Mouse (Mus musculus) hindbrain, embryonic 12.5 days (tissue): Measurements from ENCODE around the gene Lrrc18. TPM values are rescaled to one million over a fixed set of nuclear protein-coding genes. Genes with fewer than 3 reads are reported as not detected.

Source experiments
- ATAC-seq: fragments of 200-750 bp; cut with Nextera tagmentation; 2 replicates; pipeline ENCODE4 v1.8.0; 2017; ENCODE audit warnings: moderate TSS enrichment; ENCODE audit not compliant: low FRiP score
- H3K27ac ChIP-seq: fragments of 300-500 bp; sonication (generic); 2 replicates; pipeline ENCODE4 v1.5.1; 2016; ENCODE audit warnings: mild to moderate bottlenecking
- H3K27me3 ChIP-seq: fragments of 300-500 bp; sonication (generic); 2 replicates; pipeline ENCODE4 v1.6.1; 2016; ENCODE audit warnings: mild to moderate bottlenecking
- H3K36me3 ChIP-seq: fragments of 300-500 bp; sonication (generic); 2 replicates; pipeline ENCODE4 v1.6.1; 2016; ENCODE audit warnings: mild to moderate bottlenecking
- H3K4me1 ChIP-seq: fragments of 300-500 bp; sonication (generic); 2 replicates; pipeline ENCODE4 v1.6.1; 2016
- H3K4me2 ChIP-seq: fragments of 300-500 bp; sonication (generic); replicated peaks from 2 replicates; pipeline ENCODE4 v1.6.1; 2016; ENCODE audit warnings: mild to moderate bottlenecking
- H3K4me3 ChIP-seq: fragments of 300-500 bp; sonication (generic); 2 replicates; pipeline ENCODE4 v1.5.1; 2016; ENCODE audit warnings: mild to moderate bottlenecking
- H3K9ac ChIP-seq: fragments of 300-500 bp; sonication (generic); 2 replicates; pipeline ENCODE4 v1.6.1; 2016; ENCODE audit warnings: mild to moderate bottlenecking, moderate library complexity
- H3K9me3 ChIP-seq: fragments of 300-500 bp; sonication (generic); replicated peaks from 2 replicates; pipeline ENCODE4 v1.6.1; 2016; ENCODE audit warnings: mild to moderate bottlenecking
- WGBS: fragments of 180-500 bp; shearing (Covaris S2); methylation state at CpG from one replicate; pipeline ENCODE4 v1.1.7; 2016; 5-methylcytosine and 5-hydroxymethylcytosine counted together
- polyA plus RNA-seq: library from polyadenylated mRNA; unstranded; fragments of >200 nt; fragmentation: Nextera tagmentation; extraction: Ambion mirVana; gene quantifications from 2 replicates; pipeline ENCODE4 v1.2.1, GENCODE M21; 2016

The Lrrc18 gene
- polyA plus RNA-seq, 1 experiment from 2014 or later = 0.43 TPM

GRCm38 (mm10) chr14:33000112-33000979, 9.2 kb downstream of the Lrrc18 start:
- Histone ChIP-seq H3K4me3 (no peak overlapping the region), H3K4me2 (no peak overlapping the region), H3K27ac (no peak overlapping the region), H3K9me3 (no peaks in the 10 kb centered on the region), H3K36me3 (no peaks in the 10 kb centered on the region), H3K27me3 (no peaks in the 10 kb centered on the region), H3K9ac (no peak overlapping the region; the same call in 1 of the 2 replicates), H3K4me1 (peaks cover 18% of the 10 kb centered on the region)
- ATAC-seq = peak; percentile 55
- WGBS = 21% methylated on average over 8 of the region's 8 CpGs

- Histone ChIP-seq H3K36me3 (no peaks in the 10 kb centered on the region), H3K4me1 (peaks cover 6% of the 10 kb centered on the region), H3K4me2 (no peak overlapping the region), H3K9me3 (no peaks in the 10 kb centered on the region), H3K27ac (no peak overlapping the region), H3K4me3 (no peak overlapping the region), H3K9ac (no peak overlapping the region), H3K27me3 (no peaks in the 10 kb centered on the region)
- WGBS = 100% methylated on average over 1 of the region's 1 CpGs
- ATAC-seq = no peak
Measured at GRCm38 (mm10) chr14:33005114-33005513, 13.9 kb downstream of the Lrrc18 start.

GRCm38 (mm10) chr14:33007638-33008037, 16.5 kb downstream of the Lrrc18 start:
- Histone ChIP-seq H3K4me1 (no peaks in the 10 kb centered on the region), H3K36me3 (no peaks in the 10 kb centered on the region), H3K9ac (no peak overlapping the region), H3K27ac (no peak overlapping the region), H3K4me2 (no peak overlapping the region), H3K9me3 (no peaks in the 10 kb centered on the region), H3K4me3 (no peak overlapping the region), H3K27me3 (no peaks in the 10 kb centered on the region)
- WGBS = 83% methylated on average over 1 of the region's 1 CpGs
- no peak for ATAC-seq

GRCm38 (mm10) chr14:33019050-33019449, 27.9 kb downstream of the Lrrc18 start:
- ATAC-seq = no peak
- Histone ChIP-seq H3K9ac (no peak overlapping the region), H3K4me1 (no peaks in the 10 kb centered on the region), H3K4me3 (no peak overlapping the region), H3K27ac (no peak overlapping the region), H3K27me3 (no peaks in the 10 kb centered on the region), H3K9me3 (no peaks in the 10 kb centered on the region), H3K36me3 (no peaks in the 10 kb centered on the region), H3K4me2 (no peak overlapping the region)
- WGBS = 75% methylated on average over 3 of the region's 3 CpGs

GRCm38 (mm10) chr14:33019606-33020005, 28.4 kb downstream of the Lrrc18 start:
- Histone ChIP-seq H3K27me3 (no peaks in the 10 kb centered on the region), H3K36me3 (no peaks in the 10 kb centered on the region), H3K4me2 (no peak overlapping the region), H3K4me3 (no peak overlapping the region), H3K27ac (no peak overlapping the region), H3K9ac (no peak overlapping the region), H3K4me1 (no peaks in the 10 kb centered on the region), H3K9me3 (no peaks in the 10 kb centered on the region)
- 59% methylated on average over 5 of the region's 5 CpGs for WGBS
- ATAC-seq = no peak

GRCm38 (mm10) chr14:33030849-33031248, 39.7 kb downstream of the Lrrc18 start:
- Histone ChIP-seq H3K36me3 (no peaks in the 10 kb centered on the region), H3K27ac (no peak overlapping the region), H3K4me1 (no peaks in the 10 kb centered on the region), H3K4me2 (no peak overlapping the region), H3K4me3 (no peak overlapping the region), H3K9me3 (no peaks in the 10 kb centered on the region), H3K9ac (no peak overlapping the region), H3K27me3 (no peaks in the 10 kb centered on the region)
- 88% methylated on average over 3 of the region's 3 CpGs for WGBS
- ATAC-seq = no peak

- Histone ChIP-seq H3K36me3 (no peaks in the 10 kb centered on the region), H3K4me3 (no peak overlapping the region), H3K4me1 (no peaks in the 10 kb centered on the region), H3K27me3 (no peaks in the 10 kb centered on the region), H3K9me3 (no peaks in the 10 kb centered on the region), H3K27ac (no peak overlapping the region), H3K9ac (no peak overlapping the region), H3K4me2 (no peak overlapping the region)
- WGBS = 34% methylated on average over 6 of the region's 6 CpGs
- no peak for ATAC-seq
Measured at GRCm38 (mm10) chr14:33033424-33033823, 42.2 kb downstream of the Lrrc18 start.

GRCm38 (mm10) chr14:33035386-33035785, 44.2 kb downstream of the Lrrc18 start:
- Histone ChIP-seq H3K9ac (no peak overlapping the region), H3K4me2 (no peak overlapping the region), H3K4me1 (no peaks in the 10 kb centered on the region), H3K4me3 (no peak overlapping the region), H3K27me3 (no peaks in the 10 kb centered on the region), H3K36me3 (no peaks in the 10 kb centered on the region), H3K27ac (no peak overlapping the region), H3K9me3 (no peaks in the 10 kb centered on the region)
- no peak for ATAC-seq
- WGBS = 52% methylated on average over 5 of the region's 5 CpGs

- Histone ChIP-seq H3K9me3 (no peaks in the 10 kb centered on the region), H3K9ac (no peak overlapping the region), H3K27me3 (no peaks in the 10 kb centered on the region), H3K36me3 (no peaks in the 10 kb centered on the region), H3K27ac (no peak overlapping the region), H3K4me1 (no peaks in the 10 kb centered on the region), H3K4me2 (no peak overlapping the region), H3K4me3 (no peak overlapping the region)
- ATAC-seq = no peak
- WGBS = 37% methylated on average over 3 of the region's 3 CpGs
Measured at GRCm38 (mm10) chr14:33036811-33037210, 45.6 kb downstream of the Lrrc18 start.

- WGBS = 90% methylated on average over 3 of the region's 3 CpGs
- Histone ChIP-seq H3K9me3 (no peaks in the 10 kb centered on the region), H3K27me3 (no peaks in the 10 kb centered on the region; the same call in 1 of the 2 replicates), H3K4me3 (no peak overlapping the region), H3K9ac (no peak overlapping the region), H3K4me2 (no peak overlapping the region), H3K36me3 (no peaks in the 10 kb centered on the region), H3K4me1 (no peaks in the 10 kb centered on the region), H3K27ac (no peak overlapping the region)
- ATAC-seq = no peak
Measured at GRCm38 (mm10) chr14:33045217-33045616, 54.0 kb downstream of the Lrrc18 start.

GRCm38 (mm10) chr14:33053441-33053840, 62.3 kb downstream of the Lrrc18 start:
- ATAC-seq = no peak
- WGBS = 52% methylated on average over 8 of the region's 8 CpGs
- Histone ChIP-seq H3K9ac (peak overlapping the region; percentile 23; the same call in 1 of the 2 replicates), H3K36me3 (no peaks in the 10 kb centered on the region), H3K4me3 (no peak overlapping the region), H3K27me3 (no peaks in the 10 kb centered on the region), H3K4me1 (peaks cover 16% of the 10 kb centered on the region), H3K4me2 (no peak overlapping the region), H3K27ac (no peak overlapping the region), H3K9me3 (no peaks in the 10 kb centered on the region)

- no peaks in the 10 kb centered on the region for H3K9me3 ChIP-seq
- H3K9ac ChIP-seq = no peak overlapping the region
- no peaks in the 10 kb centered on the region for H3K27me3 ChIP-seq
- H3K4me1 ChIP-seq = peaks cover 5% of the 10 kb centered on the region
- no peak overlapping the region for H3K4me2 ChIP-seq
- H3K27ac ChIP-seq = no peak overlapping the region
- H3K36me3 ChIP-seq = no peaks in the 10 kb centered on the region
- ATAC-seq = no peak
- no peak overlapping the region for H3K4me3 ChIP-seq
- WGBS = 92% methylated on average over 7 of the region's 7 CpGs
Measured at GRCm38 (mm10) chr14:33058881-33059660, 67.9 kb downstream of the Lrrc18 start.
